Mouse (Mus musculus) C2C12 (cell line): ENCODE measurements around the gene Snap23. TPM values are rescaled to one million over a fixed set of nuclear protein-coding genes. Genes with fewer than 3 reads are reported as not detected.
A peak's percentile ranks its signal among the peaks of the same experiment; 100 is the strongest.

ENCODE experiments used
- H3K27me3 ChIP-seq: one replicate; pipeline ENCODE4 v1.6.1; 2011; ENCODE audit not compliant: control insufficient read depth, insufficient read depth, insufficient read length
- H3K36me3 ChIP-seq: one replicate; pipeline ENCODE4 v1.6.1; 2011; ENCODE audit not compliant: control insufficient read depth, insufficient read depth
- H3K4me3 ChIP-seq: one replicate; pipeline ENCODE4 v1.5.1; 2011; ENCODE audit warnings: mild to moderate bottlenecking, control low read depth; ENCODE audit not compliant: poor library complexity, insufficient read depth, severe bottlenecking
- H3K79me2 ChIP-seq: one replicate; pipeline ENCODE4 v1.6.1; 2011; ENCODE audit not compliant: control insufficient read depth, insufficient read depth
- H3K79me3 ChIP-seq: one replicate; pipeline ENCODE4 v1.6.1; 2011; ENCODE audit warnings: low read depth, control low read depth
- H3ac ChIP-seq: one replicate; pipeline ENCODE3; 2011; ENCODE audit warnings: low read depth; ENCODE audit not compliant: control insufficient read depth, insufficient read length
- CEBPB ChIP-seq: IDR thresholded peaks from one replicate; pipeline ENCODE4 v1.6.1; 2011; ENCODE audit warnings: low read depth, mild to moderate bottlenecking, control low read depth, moderate library complexity
- CTCF ChIP-seq: IDR thresholded peaks from one replicate; pipeline ENCODE4 v1.5.1; 2011; ENCODE audit not compliant: control insufficient read depth, insufficient read depth, insufficient read length
- FOSL1 ChIP-seq: IDR thresholded peaks from one replicate; pipeline ENCODE4 v1.8.0; 2011; ENCODE audit warnings: mild to moderate bottlenecking, low read length; ENCODE audit not compliant: poor library complexity, insufficient read depth, severe bottlenecking
- MAX ChIP-seq: IDR thresholded peaks from one replicate; pipeline ENCODE4 v1.6.1; 2011; ENCODE audit warnings: mild to moderate bottlenecking, control low read depth
- MYOD1 ChIP-seq: IDR thresholded peaks from one replicate; pipeline ENCODE4 v1.6.1; 2011; ENCODE audit warnings: low read depth; ENCODE audit not compliant: control insufficient read depth, insufficient read length
- MYOG ChIP-seq: IDR thresholded peaks from one replicate; pipeline ENCODE4 v1.6.1; 2011; ENCODE audit not compliant: control insufficient read depth, insufficient read length; ENCODE audit errors: extremely low read depth
- USF1 ChIP-seq: IDR thresholded peaks from one replicate; pipeline ENCODE4 v1.6.1; 2011; ENCODE audit warnings: low read depth, mild to moderate bottlenecking, control low read depth, moderate library complexity
- long read RNA-seq, 2 experiments: library from polyadenylated mRNA; unstranded; transcript quantifications; one replicate each; pipeline ENCODE4 v2.0.0; 2019 to 2020
- polyA plus RNA-seq: library from polyadenylated mRNA; unstranded; fragments of >200 nt; fragmentation: generic; extraction: Trizol; gene quantifications from one replicate; pipeline ENCODE4 v1.2.1, GENCODE M21; 2012; ENCODE audit warnings: missing spikeins

Snap23 gene
- 9.4 TPM for polyA plus RNA-seq
- long read RNA-seq, experiment 1, transcript Snap23-202 (8 exons, 2,723 nt) = major isoform, 30 of 41 reads
- long read RNA-seq, experiment 1, partial matches to known transcripts = 3 of 41 reads
- long read RNA-seq, experiment 1, other reads (novel, unspliced or antisense) = 2 of 41 reads
- long read RNA-seq, experiment 2, transcript Snap23-201 (8 exons, 2,658 nt) = minor isoform, 8 of 126 reads
- long read RNA-seq, experiment 2, transcript Snap23-202 (8 exons, 2,723 nt) = major isoform, 106 of 126 reads
- long read RNA-seq, experiment 2, partial matches to known transcripts = 0 of 126 reads
- long read RNA-seq, experiment 2, other reads (novel, unspliced or antisense) = 11 of 126 reads

DNA sequence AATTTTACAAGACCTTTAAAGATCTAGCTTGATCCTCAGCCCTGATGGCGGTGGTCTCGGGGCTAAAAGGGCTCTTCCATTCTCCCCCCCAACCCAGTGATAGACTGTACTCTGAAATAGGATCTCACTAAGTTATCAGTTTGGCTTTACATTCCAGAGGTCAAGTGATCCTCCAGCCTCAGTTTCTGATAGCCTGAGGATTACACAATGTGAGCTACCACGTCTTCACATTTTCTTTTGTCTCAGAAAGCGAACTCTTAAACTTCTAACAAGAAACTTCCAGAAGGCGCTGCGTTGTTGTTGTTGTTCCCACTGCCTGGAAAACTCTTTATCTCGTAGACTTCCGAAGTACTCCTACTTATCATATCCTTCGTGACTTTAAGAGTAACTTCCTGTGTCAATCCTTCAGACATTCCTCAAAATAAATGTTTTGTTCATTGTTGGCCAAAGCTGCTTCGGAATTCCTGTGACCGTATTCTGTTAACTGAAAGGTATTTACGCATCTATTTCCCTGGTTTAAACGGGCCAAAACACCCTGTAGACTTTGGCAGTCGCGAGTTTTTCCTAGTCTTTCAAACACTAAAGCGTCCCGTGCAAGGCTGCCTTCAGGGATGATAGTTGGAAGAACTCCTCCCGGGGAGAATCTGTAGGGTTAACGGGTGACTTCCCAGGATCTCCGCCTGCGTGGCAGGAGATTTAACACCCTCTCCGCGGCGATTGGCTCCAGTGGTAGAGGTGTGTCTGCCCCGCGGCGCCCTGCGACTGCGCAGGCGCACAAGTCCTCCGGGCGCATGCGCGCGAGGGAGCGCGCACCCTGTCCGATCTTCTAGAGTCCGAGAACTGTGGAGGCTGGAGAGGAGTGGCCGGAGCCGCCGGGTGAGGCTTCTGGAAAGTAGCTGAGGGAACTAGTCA is at the start of gene Snap23:
TSS of gene Snap23 (plus strand) at position 786 of the 912 bp plus-strand sequence.
- H3K4me3 ChIP-seq = peak within 1 kb of the TSS; percentile 51
- peak within 1 kb of the TSS; percentile 53 for H3ac ChIP-seq
- TF ChIP-seq MAX (peak; percentile 19), MYOG (no peak), MYOD1 (no peak), USF1 (no peak), CEBPB (no peak), FOSL1 (no peak), CTCF (no peak)
- H3K36me3 ChIP-seq = peaks cover 10% of the 10 kb centered on the region
- H3K79me2 ChIP-seq = peaks cover 62% of the 10 kb centered on the region
- H3K79me3 ChIP-seq = peaks cover 45% of the 10 kb centered on the region
- H3K27me3 ChIP-seq = no peaks in the 10 kb centered on the region

GRCm38 (mm10) chr2:120518547-120519210 is 48.8 kb upstream of the Snap23 start:
- Histone ChIP-seq H3K27me3 (no peaks in the 10 kb centered on the region), H3K36me3 (peaks cover 83% of the 10 kb centered on the region), H3K79me3 (no peaks in the 10 kb centered on the region), H3ac (peak overlapping the region; percentile 15), H3K4me3 (no peak overlapping the region), H3K79me2 (no peaks in the 10 kb centered on the region)
- no peak for TF ChIP-seq MYOG
- TF ChIP-seq MAX = no peak
- no peak for TF ChIP-seq CTCF
- no peak for TF ChIP-seq USF1
- no peak for TF ChIP-seq CEBPB
- TF ChIP-seq FOSL1 = no peak
- TF ChIP-seq MYOD1 = no peak

- no peak for TF ChIP-seq MYOG
- TF ChIP-seq CEBPB = no peak
- TF ChIP-seq MYOD1 = no peak
- TF ChIP-seq CTCF = no peak
- no peak for TF ChIP-seq FOSL1
- H3K4me3 ChIP-seq = no peak overlapping the region
- no peak overlapping the region for H3ac ChIP-seq
- H3K79me2 ChIP-seq = no peaks in the 10 kb centered on the region
- H3K27me3 ChIP-seq = no peaks in the 10 kb centered on the region
- no peaks in the 10 kb centered on the region for H3K79me3 ChIP-seq
- peaks cover 76% of the 10 kb centered on the region for H3K36me3 ChIP-seq
Observed at GRCm38 (mm10) chr2:120526771-120527170, 40.7 kb upstream of the Snap23 start.

DNA sequence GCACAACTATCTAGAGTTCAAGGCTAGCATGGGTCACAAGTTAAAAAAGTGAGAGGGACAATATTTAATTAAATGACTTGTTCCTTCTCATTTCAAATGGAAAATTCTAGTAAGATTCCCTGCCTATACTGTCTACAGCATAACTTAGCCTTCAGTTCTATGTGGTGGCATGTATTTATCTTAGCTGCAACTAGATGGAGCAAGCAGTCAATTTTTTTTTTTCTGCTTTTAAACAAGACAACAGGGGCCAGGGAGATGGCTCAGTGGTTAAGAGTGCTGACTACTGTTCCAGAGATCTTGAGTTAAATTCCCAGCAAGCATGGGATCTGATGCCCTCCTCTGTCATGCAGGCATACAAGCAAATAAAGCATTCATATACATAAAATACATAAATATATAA is 37.9 kb upstream of the Snap23 start:
- Histone ChIP-seq H3K79me2 (no peaks in the 10 kb centered on the region), H3K79me3 (no peaks in the 10 kb centered on the region), H3ac (no peak overlapping the region), H3K27me3 (no peaks in the 10 kb centered on the region), H3K4me3 (no peak overlapping the region), H3K36me3 (peaks cover 73% of the 10 kb centered on the region)
- TF ChIP-seq MYOD1 (no peak), MAX (no peak)

GRCm38 (mm10) chr2:120531223-120531622 is 36.2 kb upstream of the Snap23 start:
- no peaks in the 10 kb centered on the region for H3K27me3 ChIP-seq
- peaks cover 72% of the 10 kb centered on the region for H3K36me3 ChIP-seq
- H3K79me2 ChIP-seq = no peaks in the 10 kb centered on the region
- TF ChIP-seq CEBPB (no peak), MYOD1 (no peak), USF1 (no peak), CTCF (no peak), FOSL1 (no peak), MYOG (no peak), MAX (no peak)
- no peak overlapping the region for H3ac ChIP-seq
- H3K4me3 ChIP-seq = no peak overlapping the region
- H3K79me3 ChIP-seq = no peaks in the 10 kb centered on the region
